Comparison of ENCODE assay signal across 11 mouse cellular contexts in the genomic region with DNA sequence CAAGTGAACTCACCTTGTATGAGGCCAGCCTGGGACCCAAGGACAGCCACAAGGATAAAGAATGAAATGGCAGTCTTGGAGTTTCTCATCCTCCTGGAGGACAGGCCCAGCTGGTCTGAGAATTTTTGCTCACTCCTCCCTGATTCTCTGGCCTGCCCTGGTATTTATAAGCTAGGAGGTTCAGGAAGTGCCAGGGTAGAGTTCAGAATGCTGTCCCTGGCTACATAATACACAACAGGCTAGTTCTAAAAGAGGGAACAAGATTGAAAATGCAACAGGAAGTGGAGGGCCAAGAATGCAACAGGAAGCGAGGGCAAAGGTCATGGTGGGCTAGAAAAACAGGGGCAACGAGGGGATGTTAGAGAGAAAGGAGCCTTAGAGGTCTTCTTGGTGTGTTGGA. TPM values are rescaled to one million over a fixed set of nuclear protein-coding genes. Genes with fewer than 3 reads are reported as not detected.
A peak's percentile ranks its signal among the peaks of the same experiment; 100 is the strongest.
DNase-seq lines count a peak whose midpoint lies in the region; ATAC-seq and TF ChIP-seq lines count a peak whose summit lies in the region.
"Had no signal": no experiment of that assay in that cellular context is flagged by ENCODE, and none has a peak within 500 bp of the region (broad histone marks: within the 10 kb centered on the region; RNA-seq: fewer than 3 reads in every experiment).

A gene (minus strand): TSS at position 235 of the 400 bp plus-strand sequence.

- no peak within 1 kb of the TSS for H3K4me2 ChIP-seq in CH12.LX (ENCODE audit: insufficient read depth, low read depth, poor library complexity, severe bottlenecking)
- H3K4me2 ChIP-seq in liver, postnatal 0 days (ENCODE audit: low read depth, low read length): peak within 1 kb of the TSS; percentile 13; the same call in 1 of the 2 replicates
- H3K4me2 ChIP-seq: embryonic facial prominence, embryonic 13.5 days; limb, embryonic 15.5 days had no signal

- TF ChIP-seq POLR2A in CH12.LX (IDR thresholded peaks at IDR 0.05; ENCODE audit: low read depth, low read length): no peak

- no peak for TF ChIP-seq RAD21 in CH12.LX (IDR thresholded peaks at IDR 0.05; ENCODE audit: low read depth, low read length)

- in situ Hi-C loops in CH12.LX (cut with MboI; ENCODE audit: low pct_ligation_motif_present, low pct_unique_long_range_greater_than_20kb, low sequenced_read_pairs): no loop called here

- H3K36me3 ChIP-seq in CH12.LX (replicated peaks in 1 of 2; ENCODE audit: control insufficient read depth in 1 of 2, insufficient read depth in 1 of 2, low read length in 1 of 2): no peaks in the 10 kb centered on the region
- H3K36me3 ChIP-seq in liver, postnatal 0 days (replicated peaks; ENCODE audit: insufficient read depth, low read length): no peaks in the 10 kb centered on the region
- H3K36me3 ChIP-seq: embryonic facial prominence, embryonic 13.5 days; G1E; limb, embryonic 15.5 days had no signal

- ATAC-seq in common myeloid progenitor, adult 5-6 weeks (replicated peaks; ENCODE audit: low read depth, poor library complexity, severe bottlenecking): peak; percentile 32; the same call in 1 of the 2 replicates
- ATAC-seq in liver, postnatal 0 days: no peak

- no peaks in the 10 kb centered on the region for H3K9me3 ChIP-seq in CH12.LX (replicated peaks; ENCODE audit: low read length)
- H3K9me3 ChIP-seq in liver, postnatal 0 days (ENCODE audit: low read length): no peaks in the 10 kb centered on the region
- H3K9me3 ChIP-seq: embryonic facial prominence, embryonic 13.5 days; G1E; limb, embryonic 15.5 days had no signal

- no peak within 1 kb of the TSS for H3K4me3 ChIP-seq in CH12.LX (replicated peaks in 1 of 3; ENCODE audit: low read depth in 2 of 3, low read length in 2 of 3, poor library complexity in 1 of 3)
- H3K4me3 ChIP-seq in liver, postnatal 0 days (ENCODE audit: low read depth, low read length): no peak within 1 kb of the TSS
- H3K4me3 ChIP-seq: embryonic facial prominence, embryonic 13.5 days; layer of hippocampus, adult 2 months; limb, embryonic 15.5 days had no signal

- TF ChIP-seq CTCF in CH12.LX (conservative IDR thresholded peaks at IDR 0.05 in 1 of 2, IDR thresholded peaks at IDR 0.05 in 1 of 2; ENCODE audit: low read depth in 2 of 2, low read length in 2 of 2): no peak
- TF ChIP-seq CTCF in liver, postnatal 0 days (IDR thresholded peaks at IDR 0.05; ENCODE audit: low read depth): no peak

- TF ChIP-seq EP300 in CH12.LX (IDR thresholded peaks at IDR 0.05; ENCODE audit: low read length): no peak
- TF ChIP-seq EP300 in liver, postnatal 0 days (IDR thresholded peaks at IDR 0.05; ENCODE audit: low read depth): no peak

- peaks cover 11 to 50% of the 10 kb centered on the region in 2 experiments for H3K4me1 ChIP-seq in CH12.LX (ENCODE audit: control insufficient read depth in 1 of 2, insufficient read depth in 2 of 2)
- H3K4me1 ChIP-seq in liver, postnatal 0 days (ENCODE audit: insufficient read depth): 0 out of 2 replicates have a peak, but pooled peaks cover 6% of the 10 kb centered on the region
- H3K4me1 ChIP-seq: embryonic facial prominence, embryonic 13.5 days; limb, embryonic 15.5 days had no signal

- no peaks in the 10 kb centered on the region for H3K27me3 ChIP-seq in CH12.LX (replicated peaks)
- H3K27me3 ChIP-seq in liver, postnatal 0 days (ENCODE audit: insufficient read depth, low read length): no peaks in the 10 kb centered on the region
- H3K27me3 ChIP-seq: embryonic facial prominence, embryonic 13.5 days; limb, embryonic 15.5 days had no signal

- dilution Hi-C loops in CH12.LX (cut with MboI; ENCODE audit: extremely low pct_ligation_motif_present, extremely low pct_unique_long_range_greater_than_20kb, low sequenced_read_pairs): no loop called here

- WGBS in liver, postnatal 0 days (ENCODE audit: insufficient replicate concordance): 20% methylated on average over 2 of the region's 2 CpGs

- H3K27ac ChIP-seq in CH12.LX (ENCODE audit: insufficient read depth, low read depth): no peak within 1 kb of the TSS
- peak within 1 kb of the TSS; percentile 60; the same call in 1 of the 2 replicates for H3K27ac ChIP-seq in liver, postnatal 0 days (ENCODE audit: low read depth)
- H3K27ac ChIP-seq: embryonic facial prominence, embryonic 13.5 days; layer of hippocampus, adult 2 months; limb, embryonic 15.5 days had no signal

- H3K79me2 ChIP-seq in CH12.LX (replicated peaks; ENCODE audit: control insufficient read depth, extremely low read depth, insufficient read depth, poor library complexity, severe bottlenecking): no peaks in the 10 kb centered on the region

- no peak within 1 kb of the TSS for H3K9ac ChIP-seq in CH12.LX (ENCODE audit: insufficient read depth, low read depth)
- H3K9ac ChIP-seq in liver, postnatal 0 days (replicated peaks): no peak within 1 kb of the TSS
- H3K9ac ChIP-seq: embryonic facial prominence, embryonic 13.5 days; limb, embryonic 15.5 days had no signal

- DNase-seq in kidney, adult 9 months: peak; percentile 20
- no peak for DNase-seq in kidney, adult 18-20 months
- DNase-seq in CH12.LX (ENCODE audit: extremely low read depth): peak; percentile 13
- no peak for DNase-seq in liver, postnatal 0 days
- no peak for DNase-seq in cerebellum, postnatal 14 days
- no peak for DNase-seq in T-cell, adult 2 months (ENCODE audit: low spot score)

TF ChIP-seq in CH12.LX, 34 proteins besides CTCF, POLR2A, EP300 and RAD21:
- TF ChIP-seq USF1 (IDR thresholded peaks at IDR 0.05; ENCODE audit: low read depth, low read length) (no peak), RCOR1 (conservative IDR thresholded peaks at IDR 0.05; ENCODE audit: low read depth, low read length) (no peak), MEF2A (IDR thresholded peaks at IDR 0.05; ENCODE audit: borderline replicate concordance, low read depth, low read length) (no peak), ZMIZ1 (IDR thresholded peaks at IDR 0.05; ENCODE audit: low read depth, low read length) (no peak), CHD2 (IDR thresholded peaks at IDR 0.05; ENCODE audit: low read length) (no peak), MAFK (IDR thresholded peaks at IDR 0.05; ENCODE audit: insufficient replicate concordance, low read length) (no peak), ELF1 (IDR thresholded peaks at IDR 0.05; ENCODE audit: low read depth, low read length) (0 out of 2 replicates have a peak, but pooled peaks have one; percentile 24), HCFC1 (IDR thresholded peaks at IDR 0.05; ENCODE audit: low read depth, low read length) (no peak)

RNA-seq across cellular contexts. Expression of the gene that starts here (rescaled TPM):
- 0.13 and 0.30 TPM in 2 replicates for total RNA-seq in CH12.LX (2012; rRNA removed)
- 1.2 and 1.8 TPM in 2 replicates for total RNA-seq in CH12.LX (2014; rRNA removed)
- polyA plus RNA-seq in CH12.LX (2012; ENCODE audit: insufficient read length, low read depth): 0.93 and 1.3 TPM in 2 replicates
- total RNA-seq in common myeloid progenitor, adult 5-6 weeks (2017): 1.8 and 2.1 TPM in 2 replicates
- 46.9 and 55.2 TPM in 2 replicates for polyA plus RNA-seq in liver, postnatal 0 days (2015; fragmentation: Nextera tagmentation; extraction: Ambion mirVana)

Comparison
In these comparisons a context has a peak if more than half of its experiments do, and no peak if none do; other contexts are left out.
1. RNA of the gene that starts here (polyA plus RNA-seq): 46.9 to 55.2 TPM in liver, postnatal 0 days; 0.93 to 1.3 TPM in CH12.LX; every median in the first group is over 10 times any median in the second.
2. DNase-seq: peak in kidney, adult 9 months (single experiment) and CH12.LX (single experiment); none in kidney, adult 18-20 months (single experiment), liver, postnatal 0 days (single experiment), cerebellum, postnatal 14 days (0 of 2) and T-cell, adult 2 months (single experiment).